Mouse (Mus musculus) stomach, postnatal 0 days (tissue): ENCODE results near the gene Agmat. TPM values are rescaled to one million over a fixed set of nuclear protein-coding genes. Genes with fewer than 3 reads are reported as not detected.

Experiments used
- ATAC-seq: fragments of 200-750 bp; cut with Nextera tagmentation; 2 replicates; pipeline ENCODE4 v1.8.0; 2017; ENCODE audit not compliant: low FRiP score, low TSS enrichment
- DNase-seq: peaks from one replicate; pipeline ENCODE4 v3.0.0-alpha.2; 2016; ENCODE audit warnings: low spot score
- H3K27ac ChIP-seq: fragments of 300-500 bp; sonication (generic); replicated peaks from 2 replicates; pipeline ENCODE4 v1.5.1; 2014; ENCODE audit warnings: mild to moderate bottlenecking, control low read depth
- H3K27me3 ChIP-seq: fragments of 300-500 bp; sonication (generic); 2 replicates; pipeline ENCODE4 v1.6.1; 2014; ENCODE audit warnings: low read length; ENCODE audit not compliant: control insufficient read depth, insufficient read depth
- H3K36me3 ChIP-seq: fragments of 300-500 bp; sonication (generic); 2 replicates; pipeline ENCODE4 v1.6.1; 2014; ENCODE audit warnings: low read length, mixed read lengths; ENCODE audit not compliant: control insufficient read depth, insufficient read depth
- H3K4me1 ChIP-seq: fragments of 300-500 bp; sonication (generic); replicated peaks from 2 replicates; pipeline ENCODE4 v1.6.1; 2014; ENCODE audit warnings: antibody characterized with exemption; ENCODE audit not compliant: control insufficient read depth, insufficient read depth
- H3K4me2 ChIP-seq: fragments of 300-500 bp; sonication (generic); replicated peaks from 2 replicates; pipeline ENCODE4 v1.6.1; 2014; ENCODE audit warnings: low read depth, mild to moderate bottlenecking, control low read depth, moderate library complexity
- H3K4me3 ChIP-seq: fragments of 300-500 bp; sonication (generic); 2 replicates; pipeline ENCODE4 v1.5.1; 2014; ENCODE audit warnings: low read depth, low read length, control low read depth
- H3K9ac ChIP-seq: fragments of 300-500 bp; sonication (generic); 2 replicates; pipeline ENCODE4 v1.6.1; 2014; ENCODE audit warnings: mild to moderate bottlenecking, low read length, control low read depth, mixed read lengths
- H3K9me3 ChIP-seq: fragments of 300-500 bp; sonication (generic); 2 replicates; pipeline ENCODE4 v1.6.1; 2016; ENCODE audit warnings: low read length; ENCODE audit not compliant: control insufficient read depth
- CTCF ChIP-seq: IDR thresholded peaks from 2 replicates; pipeline ENCODE4 v1.5.1; 2016; ENCODE audit warnings: antibody characterized with exemption, low read depth, mild to moderate bottlenecking, moderate library complexity
- EP300 ChIP-seq: optimal IDR thresholded peaks from 2 replicates; pipeline ENCODE3; 2016; ENCODE audit warnings: antibody characterized with exemption
- WGBS: fragments of 180-500 bp; shearing (Covaris S2); extraction: QIAGEN DNeasy Blood & Tissue Kit; methylation state at CpG from one replicate; pipeline ENCODE4 v1.1.7; 2014; 5-methylcytosine and 5-hydroxymethylcytosine counted together
- polyA plus RNA-seq: library from polyadenylated mRNA; unstranded; fragments of >200 nt; fragmentation: Nextera tagmentation; extraction: Ambion mirVana; gene quantifications from 2 replicates; pipeline ENCODE4 v1.2.1, GENCODE M21; 2015

Gene Agmat
- polyA plus RNA-seq, 1 experiment from 2014 or later: 0.13 TPM

DNA sequence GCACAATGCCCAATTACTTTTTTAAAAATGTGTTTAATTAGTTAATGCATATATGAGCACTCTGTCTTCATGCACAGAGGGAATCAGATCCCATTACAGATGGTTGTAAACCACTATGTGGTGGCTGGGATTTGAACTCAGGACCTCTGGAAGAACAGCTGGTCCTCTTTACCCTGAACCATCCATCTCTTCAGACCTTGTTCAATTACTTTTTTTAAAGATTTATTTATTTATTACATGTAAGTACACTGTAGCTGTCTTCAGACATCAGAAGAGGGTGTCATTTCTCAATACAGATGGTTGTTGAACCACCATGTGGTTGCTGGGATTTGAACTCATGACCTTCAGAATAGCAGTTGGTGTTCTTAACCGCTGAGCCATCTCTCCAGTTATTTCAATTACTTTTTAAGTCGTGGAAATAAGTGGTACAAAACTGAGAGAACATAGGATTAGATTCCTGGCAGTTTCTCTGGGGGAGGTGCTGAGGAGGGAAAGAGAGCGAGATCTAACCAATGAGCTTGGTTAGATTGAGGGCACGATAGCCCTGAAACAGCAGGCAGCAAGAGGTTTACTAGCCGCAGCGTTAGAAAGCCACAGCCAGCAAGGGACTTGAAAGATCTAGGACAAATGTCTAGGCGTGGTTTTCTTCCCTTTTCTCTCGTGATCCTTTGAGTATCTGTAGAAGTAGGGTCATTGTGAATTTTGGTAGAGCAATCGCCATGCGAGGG is 46.2 kb downstream of the Agmat start:
- TF ChIP-seq EP300 (no peak), CTCF (no peak)
- DNase-seq (no peak), ATAC-seq (no peak)
- H3K27ac ChIP-seq: peak overlapping the region; percentile 96
- H3K36me3 ChIP-seq: peaks cover 4% of the 10 kb centered on the region
- 0 out of 2 replicates have a peak overlapping the region, but pooled peaks have one; percentile 14 for H3K9ac ChIP-seq
- no peaks in the 10 kb centered on the region for H3K27me3 ChIP-seq
- H3K9me3 ChIP-seq: no peaks in the 10 kb centered on the region
- peak overlapping the region; percentile 62 for H3K4me2 ChIP-seq
- 0 out of 2 replicates have a peak, but pooled peaks cover 4% of the 10 kb centered on the region for H3K4me1 ChIP-seq
- 7% methylated on average over 10 of the region's 10 CpGs for WGBS
- peak overlapping the region; percentile 69 for H3K4me3 ChIP-seq

DNA sequence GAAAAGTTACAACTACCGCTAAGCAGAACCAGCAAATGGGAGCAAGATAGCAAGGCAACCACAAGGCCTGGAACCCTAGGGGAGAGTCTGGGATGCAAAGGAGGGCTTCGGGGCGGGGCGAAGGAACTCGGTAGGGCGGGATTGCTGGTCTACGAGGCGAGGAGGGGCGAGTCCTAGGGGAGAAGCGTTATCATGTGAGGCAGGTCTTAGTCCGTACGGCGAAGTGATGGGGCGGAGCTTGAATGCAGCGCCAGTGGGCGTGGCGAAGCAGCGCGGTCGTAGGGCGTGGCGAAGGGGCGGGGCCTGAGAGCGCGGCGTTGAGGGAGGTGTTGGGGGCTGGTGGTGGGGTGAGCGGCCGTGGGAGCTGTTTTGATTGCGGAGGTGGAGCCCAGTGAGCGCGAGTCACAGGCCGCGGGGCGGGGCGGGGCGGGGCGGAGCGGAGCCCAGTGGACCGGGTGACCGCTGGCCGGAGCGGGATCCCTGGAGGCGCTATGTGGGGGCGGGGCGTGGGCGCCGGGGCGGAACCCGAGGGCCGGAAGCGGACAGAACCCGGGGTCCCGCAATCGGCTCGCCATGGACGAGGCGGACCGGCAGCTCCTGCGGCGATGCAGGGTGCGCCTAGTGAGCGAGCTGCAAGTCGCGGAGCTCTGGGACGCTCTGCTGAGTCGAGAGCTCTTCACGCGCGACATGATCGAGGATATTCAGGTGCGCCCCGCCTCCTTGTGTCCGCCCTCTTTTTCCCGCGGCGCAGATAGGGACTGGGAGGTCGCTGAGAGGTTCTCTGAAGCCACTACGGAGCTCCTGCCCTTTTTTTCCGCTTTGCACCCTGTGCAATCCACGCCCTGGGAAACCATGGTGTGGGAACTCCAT is 47.0 kb downstream of the Agmat start, which contains the start of gene Casp9:
Gene Casp9, plus strand, starts transcription at position 331 of the 870 bp plus-strand sequence.
- peak within 1 kb of the TSS; percentile 62 for H3K4me2 ChIP-seq
- TF ChIP-seq CTCF: 0 out of 2 replicates have a peak, but pooled peaks have one; percentile 11
- no peak for TF ChIP-seq EP300
- under 1% methylated on average over 62 of the region's 80 CpGs for WGBS
- H3K4me1 ChIP-seq: 0 out of 2 replicates have a peak, but pooled peaks cover 4% of the 10 kb centered on the region
- no peaks in the 10 kb centered on the region for H3K9me3 ChIP-seq
- H3K9ac ChIP-seq: peak within 1 kb of the TSS; percentile 71
- ATAC-seq: peak; percentile 90
- peak; percentile 99 for DNase-seq
- no peaks in the 10 kb centered on the region for H3K27me3 ChIP-seq
- H3K4me3 ChIP-seq: peak within 1 kb of the TSS; percentile 69
- peak within 1 kb of the TSS; percentile 96 for H3K27ac ChIP-seq
- peaks cover 4% of the 10 kb centered on the region for H3K36me3 ChIP-seq

DNA sequence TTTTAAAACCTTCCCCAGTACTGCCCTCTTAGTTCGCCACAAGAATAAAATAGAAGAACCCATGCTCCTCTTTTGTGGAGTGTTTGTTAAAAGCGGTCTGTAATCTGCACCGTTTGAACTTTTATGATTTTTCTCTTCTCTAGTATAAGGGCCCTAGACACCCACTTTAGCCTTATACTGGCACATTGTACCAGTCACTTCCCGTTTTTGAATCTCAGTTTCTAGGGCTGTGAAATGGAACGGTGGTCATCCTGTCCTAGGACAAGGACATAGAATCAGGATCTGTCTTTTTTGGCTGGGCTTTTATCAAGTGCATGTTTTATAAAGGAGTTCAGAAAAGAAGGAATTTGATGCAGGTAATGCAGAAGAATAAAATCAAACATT is 47.7 kb downstream of the Agmat start:
- Histone ChIP-seq H3K27me3 (no peaks in the 10 kb centered on the region), H3K27ac (peak overlapping the region; percentile 96), H3K4me1 (0 out of 2 replicates have a peak, but pooled peaks cover 4% of the 10 kb centered on the region), H3K36me3 (peaks cover 4% of the 10 kb centered on the region), H3K9me3 (no peaks in the 10 kb centered on the region), H3K4me2 (peak overlapping the region; percentile 62), H3K4me3 (peak overlapping the region; percentile 69), H3K9ac (peak overlapping the region; percentile 71)
- DNase-seq (no peak), ATAC-seq (no peak)
- no peak for TF ChIP-seq EP300
- TF ChIP-seq CTCF: no peak
- WGBS: 7% methylated on average over 5 of the region's 5 CpGs

DNA sequence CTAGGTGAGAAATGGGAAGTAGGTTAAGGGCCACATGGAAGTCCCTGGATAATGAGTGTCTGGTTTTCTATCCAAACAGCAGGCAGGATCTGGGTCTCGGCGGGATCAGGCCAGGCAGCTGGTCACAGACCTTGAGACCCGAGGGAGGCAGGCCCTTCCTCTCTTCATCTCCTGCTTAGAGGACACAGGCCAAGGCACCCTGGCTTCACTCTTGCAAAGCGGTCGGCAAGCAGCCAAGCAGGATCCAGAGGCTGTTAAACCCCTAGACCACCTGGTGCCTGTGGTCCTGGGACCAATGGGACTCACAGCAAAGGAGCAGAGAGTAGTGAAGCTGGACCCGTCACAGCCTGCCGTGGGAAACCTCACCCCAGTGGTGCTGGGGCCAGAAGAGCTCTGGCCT is 49.9 kb downstream of the Agmat start:
- H3K36me3 ChIP-seq: peaks cover 4% of the 10 kb centered on the region
- ATAC-seq: no peak
- 81% methylated on average over 7 of the region's 7 CpGs for whole genome bisulfite sequencing
- DNase-seq: no peak
- no peaks in the 10 kb centered on the region for H3K4me1 ChIP-seq
- TF ChIP-seq CTCF (no peak), EP300 (no peak)
- no peaks in the 10 kb centered on the region for H3K27me3 ChIP-seq
- 0 out of 2 replicates have a peak overlapping the region, but pooled peaks have one; percentile 13 for H3K9ac ChIP-seq
- no peak overlapping the region for H3K4me2 ChIP-seq
- H3K4me3 ChIP-seq: no peak overlapping the region
- H3K27ac ChIP-seq: no peak overlapping the region
- no peaks in the 10 kb centered on the region for H3K9me3 ChIP-seq

DNA sequence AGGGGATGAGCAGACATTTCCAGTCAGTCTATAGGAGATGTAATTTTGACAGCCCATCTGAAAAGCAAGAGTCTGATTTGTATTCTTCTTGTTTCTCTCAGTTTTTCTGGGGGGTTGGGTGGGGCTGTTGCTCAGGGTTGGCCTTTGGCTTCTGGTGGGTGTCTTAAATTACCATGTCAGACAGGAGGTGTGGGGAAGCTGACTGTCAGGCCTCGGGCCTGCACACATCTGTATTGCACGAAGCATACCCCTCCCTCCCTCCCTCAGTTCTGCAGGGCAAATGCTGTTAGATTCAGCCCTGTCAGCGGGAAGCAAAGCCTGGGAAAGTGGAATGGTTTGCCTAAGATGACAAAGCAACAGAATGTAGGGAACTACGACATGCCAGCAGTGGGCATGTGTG is 50.5 kb downstream of the Agmat start:
- no peaks in the 10 kb centered on the region for H3K4me1 ChIP-seq
- H3K27me3 ChIP-seq: no peaks in the 10 kb centered on the region
- ATAC-seq (no peak), DNase-seq (no peak)
- TF ChIP-seq EP300 (no peak), CTCF (no peak)
- 91% methylated on average over 4 of the region's 4 CpGs for WGBS
- no peaks in the 10 kb centered on the region for H3K9me3 ChIP-seq
- no peak overlapping the region for H3K9ac ChIP-seq
- H3K4me2 ChIP-seq: no peak overlapping the region
- H3K27ac ChIP-seq: no peak overlapping the region
- H3K4me3 ChIP-seq: no peak overlapping the region
- peaks cover 4% of the 10 kb centered on the region for H3K36me3 ChIP-seq
